Mouse (Mus musculus) limb, embryonic 11.5 days (tissue): ENCODE results near the gene Tbc1d22a. TPM values are rescaled to one million over a fixed set of nuclear protein-coding genes. Genes with fewer than 3 reads are reported as not detected.

Experiments used
- ATAC-seq: fragments of 200-750 bp; cut with Nextera tagmentation; 2 replicates; pipeline ENCODE4 v1.8.0; 2017; ENCODE audit warnings: low read depth; ENCODE audit not compliant: insufficient number of reproducible peaks, low FRiP score, low TSS enrichment
- DNase-seq: peaks from one replicate; pipeline ENCODE4 v3.0.0-alpha.2; 2015; ENCODE audit warnings: low spot score
- H3K27ac ChIP-seq: fragments of 300-500 bp; sonication (generic); replicated peaks from 2 replicates; pipeline ENCODE4 v1.5.1; 2014; ENCODE audit warnings: low read depth, mild to moderate bottlenecking, low read length
- H3K27me3 ChIP-seq: fragments of 300-500 bp; sonication (generic); 2 replicates; pipeline ENCODE4 v1.6.1; 2014; ENCODE audit warnings: mild to moderate bottlenecking, low read length, mixed read lengths; ENCODE audit not compliant: control insufficient read depth, insufficient read depth
- H3K36me3 ChIP-seq: fragments of 300-500 bp; sonication (generic); 2 replicates; pipeline ENCODE4 v1.6.1; 2014; ENCODE audit warnings: mild to moderate bottlenecking, low read length, moderate library complexity, mixed read lengths; ENCODE audit not compliant: control insufficient read depth, insufficient read depth
- H3K4me1 ChIP-seq: fragments of 300-500 bp; sonication (generic); 2 replicates; pipeline ENCODE4 v1.6.1; 2014; ENCODE audit warnings: low read length, mixed read lengths; ENCODE audit not compliant: control insufficient read depth, insufficient read depth
- H3K4me2 ChIP-seq: fragments of 300-500 bp; sonication (generic); 2 replicates; pipeline ENCODE4 v1.6.1; 2014; ENCODE audit warnings: low read depth, mild to moderate bottlenecking, moderate library complexity; ENCODE audit not compliant: severe bottlenecking
- H3K4me3 ChIP-seq: fragments of 300-500 bp; sonication (generic); 2 replicates; pipeline ENCODE4 v1.5.1; 2014; ENCODE audit warnings: low read depth, low read length
- H3K9ac ChIP-seq: fragments of 300-500 bp; sonication (generic); 2 replicates; pipeline ENCODE4 v1.6.1; 2014; ENCODE audit warnings: mild to moderate bottlenecking, low read length
- H3K9me3 ChIP-seq: fragments of 300-500 bp; sonication (generic); 2 replicates; pipeline ENCODE4 v1.6.1; 2016; ENCODE audit warnings: low read length; ENCODE audit not compliant: control insufficient read depth
- WGBS: fragments of 180-500 bp; shearing (Covaris S2); extraction: QIAGEN DNeasy Blood & Tissue Kit; methylation state at CpG from one replicate; pipeline ENCODE4 v1.1.7; 2014; 5-methylcytosine and 5-hydroxymethylcytosine counted together
- polyA plus RNA-seq: library from polyadenylated mRNA; unstranded; fragments of >200 nt; fragmentation: Nextera tagmentation; extraction: Ambion mirVana; gene quantifications from 2 replicates; pipeline ENCODE4 v1.2.1, GENCODE M21; 2014

Tbc1d22a gene
- polyA plus RNA-seq, 1 experiment from 2014 or later = 7.7 TPM

- no peaks in the 10 kb centered on the region for H3K27me3 ChIP-seq
- whole genome bisulfite sequencing = 73% methylated on average over 6 of the region's 6 CpGs
- peaks cover 14% of the 10 kb centered on the region for H3K4me1 ChIP-seq
- no peaks in the 10 kb centered on the region for H3K9me3 ChIP-seq
- H3K27ac ChIP-seq = no peak overlapping the region
- no peak overlapping the region for H3K4me3 ChIP-seq
- no peak for ATAC-seq
- H3K36me3 ChIP-seq = no peaks in the 10 kb centered on the region
- no peak overlapping the region for H3K4me2 ChIP-seq
- DNase-seq = no peak
- no peak overlapping the region for H3K9ac ChIP-seq
Observed at GRCm38 (mm10) chr15:86375860-86376394, 161.7 kb downstream of the Tbc1d22a start.

- Histone ChIP-seq H3K4me3 (no peak overlapping the region), H3K9me3 (no peaks in the 10 kb centered on the region), H3K4me2 (no peak overlapping the region), H3K9ac (no peak overlapping the region), H3K4me1 (no peaks in the 10 kb centered on the region), H3K27ac (no peak overlapping the region), H3K36me3 (no peaks in the 10 kb centered on the region), H3K27me3 (no peaks in the 10 kb centered on the region)
- ATAC-seq (no peak), DNase-seq (no peak)
- WGBS = 86% methylated on average over 5 of the region's 5 CpGs
Observed at GRCm38 (mm10) chr15:86383278-86383677, 169.0 kb downstream of the Tbc1d22a start.

DNA sequence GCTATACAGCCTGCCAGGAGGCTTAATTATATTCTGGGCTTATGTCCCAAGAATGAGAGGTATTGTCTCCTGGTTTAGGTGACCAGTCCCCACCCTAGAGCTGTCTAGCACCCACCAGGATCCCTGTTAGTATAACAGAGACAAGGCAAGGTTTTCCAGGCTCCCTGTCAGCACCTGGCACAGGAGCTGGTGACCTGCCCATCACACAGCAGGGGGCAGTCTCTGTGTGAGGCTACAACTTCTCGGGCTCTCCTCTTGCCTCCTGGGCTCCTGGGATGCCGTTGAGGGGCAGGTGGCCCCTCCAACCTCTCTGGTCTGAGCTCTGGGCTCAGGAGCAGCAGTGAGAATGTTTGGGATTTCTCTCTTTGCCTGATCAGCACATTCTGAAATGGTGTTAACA lies 171.2 kb downstream of the Tbc1d22a start:
- no peak for ATAC-seq
- no peak overlapping the region for H3K4me3 ChIP-seq
- WGBS = 47% methylated on average over 2 of the region's 2 CpGs

GRCm38 (mm10) chr15:86386325-86386724 lies 172.1 kb downstream of the Tbc1d22a start:
- H3K9me3 ChIP-seq = no peaks in the 10 kb centered on the region
- H3K4me2 ChIP-seq = no peak overlapping the region
- no peak for ATAC-seq
- no peak overlapping the region for H3K9ac ChIP-seq
- no peaks in the 10 kb centered on the region for H3K4me1 ChIP-seq
- no peak overlapping the region for H3K4me3 ChIP-seq
- no peak for DNase-seq
- no peaks in the 10 kb centered on the region for H3K36me3 ChIP-seq
- H3K27me3 ChIP-seq = no peaks in the 10 kb centered on the region
- no peak overlapping the region for H3K27ac ChIP-seq
- WGBS = 90% methylated on average over 8 of the region's 8 CpGs

More for the DNA sequence above, 171.2 kb downstream of the Tbc1d22a start:
- Histone ChIP-seq H3K27ac (no peak overlapping the region), H3K4me1 (no peaks in the 10 kb centered on the region), H3K36me3 (no peaks in the 10 kb centered on the region), H3K9me3 (no peaks in the 10 kb centered on the region), H3K27me3 (no peaks in the 10 kb centered on the region), H3K9ac (no peak overlapping the region), H3K4me2 (no peak overlapping the region)
- DNase-seq = no peak

GRCm38 (mm10) chr15:86388597-86388996 lies 174.3 kb downstream of the Tbc1d22a start:
- DNase-seq (no peak), ATAC-seq (no peak)
- no peaks in the 10 kb centered on the region for H3K27me3 ChIP-seq
- no peaks in the 10 kb centered on the region for H3K4me1 ChIP-seq
- no peak overlapping the region for H3K4me2 ChIP-seq
- no peaks in the 10 kb centered on the region for H3K9me3 ChIP-seq
- no peaks in the 10 kb centered on the region for H3K36me3 ChIP-seq
- no peak overlapping the region for H3K4me3 ChIP-seq
- 87% methylated on average over 3 of the region's 3 CpGs for WGBS
- no peak overlapping the region for H3K9ac ChIP-seq
- H3K27ac ChIP-seq = no peak overlapping the region

DNA sequence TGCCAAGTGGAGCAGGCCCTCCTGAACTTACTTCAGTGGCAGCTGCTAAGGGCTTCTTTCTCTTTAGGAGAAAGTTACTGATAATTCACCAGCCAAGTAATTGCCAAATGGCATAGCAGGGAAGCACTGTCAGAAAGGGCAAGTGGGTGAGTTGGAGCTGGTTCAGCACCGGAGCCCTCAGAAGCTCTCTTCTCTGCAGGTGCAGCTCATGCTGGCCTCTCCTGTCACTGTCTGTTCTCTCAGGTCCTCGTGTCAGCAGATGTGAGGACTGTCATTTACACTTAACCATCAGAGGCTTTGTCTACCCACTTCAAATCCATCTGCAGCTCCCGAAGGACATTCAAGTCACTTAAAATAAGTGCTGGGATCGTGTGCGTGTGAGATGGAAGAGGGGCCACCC lies 190.6 kb downstream of the Tbc1d22a start:
- no peak overlapping the region for H3K9ac ChIP-seq
- no peaks in the 10 kb centered on the region for H3K27me3 ChIP-seq
- no peak overlapping the region for H3K4me2 ChIP-seq
- H3K36me3 ChIP-seq = no peaks in the 10 kb centered on the region
- no peak overlapping the region for H3K27ac ChIP-seq
- no peak for DNase-seq
- H3K4me3 ChIP-seq = no peak overlapping the region
- H3K4me1 ChIP-seq = no peaks in the 10 kb centered on the region
- WGBS = 83% methylated on average over 5 of the region's 5 CpGs
- no peaks in the 10 kb centered on the region for H3K9me3 ChIP-seq
- no peak for ATAC-seq

- H3K4me1 ChIP-seq = no peaks in the 10 kb centered on the region
- H3K9me3 ChIP-seq = no peaks in the 10 kb centered on the region
- H3K36me3 ChIP-seq = no peaks in the 10 kb centered on the region
- no peak overlapping the region for H3K4me2 ChIP-seq
- no peak for ATAC-seq
- H3K27ac ChIP-seq = no peak overlapping the region
- 30% methylated on average over 4 of the region's 4 CpGs for WGBS
- H3K9ac ChIP-seq = no peak overlapping the region
- no peaks in the 10 kb centered on the region for H3K27me3 ChIP-seq
- DNase-seq = peak; percentile 58
- H3K4me3 ChIP-seq = no peak overlapping the region
Observed at GRCm38 (mm10) chr15:86405527-86405926, 191.3 kb downstream of the Tbc1d22a start.

DNA sequence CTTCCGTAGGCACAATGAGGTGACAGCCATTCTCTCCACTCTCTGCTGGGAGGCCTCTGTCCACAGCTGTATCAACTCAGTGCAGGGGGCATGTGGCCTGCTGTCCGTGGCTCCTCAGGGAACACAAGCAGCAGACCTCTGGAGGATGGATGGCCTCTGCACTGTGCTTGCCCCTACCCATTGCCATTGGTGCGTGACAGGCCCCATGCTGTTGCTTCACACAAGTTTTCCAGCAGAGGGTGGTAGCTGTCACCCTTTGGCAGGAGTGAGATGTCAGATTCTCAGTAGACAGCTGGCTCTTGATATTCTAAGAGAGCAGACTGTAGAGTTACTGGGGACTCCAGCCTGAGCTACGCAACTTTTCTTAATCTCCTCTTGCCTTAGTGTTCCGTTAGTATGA lies 195.1 kb downstream of the Tbc1d22a start:
- Histone ChIP-seq H3K9ac (no peak overlapping the region), H3K4me1 (no peaks in the 10 kb centered on the region), H3K27me3 (no peaks in the 10 kb centered on the region), H3K9me3 (no peaks in the 10 kb centered on the region), H3K36me3 (no peaks in the 10 kb centered on the region), H3K4me2 (no peak overlapping the region), H3K4me3 (no peak overlapping the region), H3K27ac (no peak overlapping the region)
- no peak for ATAC-seq
- 63% methylated on average over 5 of the region's 5 CpGs for WGBS
- DNase-seq = no peak

GRCm38 (mm10) chr15:86411532-86412080 lies 197.3 kb downstream of the Tbc1d22a start:
- DNase-seq (no peak), ATAC-seq (no peak)
- Histone ChIP-seq H3K36me3 (no peaks in the 10 kb centered on the region), H3K4me3 (no peak overlapping the region), H3K27ac (no peak overlapping the region), H3K9me3 (no peaks in the 10 kb centered on the region), H3K27me3 (no peaks in the 10 kb centered on the region), H3K9ac (no peak overlapping the region), H3K4me2 (no peak overlapping the region), H3K4me1 (no peaks in the 10 kb centered on the region)
- 86% methylated on average over 5 of the region's 5 CpGs for WGBS
